Mouse (Mus musculus) stomach, embryonic 16.5 days (tissue): Measurements from ENCODE around the gene Scn1b. TPM values are rescaled to one million over a fixed set of nuclear protein-coding genes. Genes with fewer than 3 reads are reported as not detected.
A peak's percentile ranks its signal among the peaks of the same experiment; 100 is the strongest.

Source experiments
- ATAC-seq: fragments of 200-750 bp; cut with Nextera tagmentation; 2 replicates; pipeline ENCODE4 v1.8.0; 2017; ENCODE audit warnings: moderate number of reproducible peaks, moderate TSS enrichment; ENCODE audit not compliant: insufficient read depth, low FRiP score
- H3K27ac ChIP-seq: fragments of 300-500 bp; sonication (generic); 2 replicates; pipeline ENCODE4 v1.5.1; 2014; ENCODE audit warnings: low read length
- H3K27me3 ChIP-seq: fragments of 300-500 bp; sonication (generic); 2 replicates; pipeline ENCODE4 v1.6.1; 2014; ENCODE audit warnings: low read length, control low read depth, mixed read lengths; ENCODE audit not compliant: control insufficient read depth, insufficient read depth
- H3K36me3 ChIP-seq: fragments of 300-500 bp; sonication (generic); 2 replicates; pipeline ENCODE4 v1.6.1; 2014; ENCODE audit warnings: low read length; ENCODE audit not compliant: control insufficient read depth, insufficient read depth
- H3K4me1 ChIP-seq: fragments of 300-500 bp; sonication (generic); 2 replicates; pipeline ENCODE4 v1.6.1; 2014; ENCODE audit warnings: low read length, control low read depth, mixed read lengths; ENCODE audit not compliant: control insufficient read depth, insufficient read depth
- H3K4me2 ChIP-seq: fragments of 300-500 bp; sonication (generic); 2 replicates; pipeline ENCODE4 v1.6.1; 2014; ENCODE audit warnings: low read depth, low read length, mixed read lengths
- H3K4me3 ChIP-seq: fragments of 300-500 bp; sonication (generic); replicated peaks from 2 replicates; pipeline ENCODE4 v1.5.1; 2014; ENCODE audit warnings: mild to moderate bottlenecking, low read length
- H3K9ac ChIP-seq: fragments of 300-500 bp; sonication (generic); 2 replicates; pipeline ENCODE4 v1.6.1; 2014; ENCODE audit warnings: low read length
- H3K9me3 ChIP-seq: fragments of 300-500 bp; sonication (generic); replicated peaks from 2 replicates; pipeline ENCODE4 v1.6.1; 2016; ENCODE audit warnings: low read length, control low read depth; ENCODE audit not compliant: control insufficient read depth
- WGBS: fragments of 180-500 bp; shearing (Covaris S2); extraction: QIAGEN DNeasy Blood & Tissue Kit; methylation state at CpG from one replicate; pipeline ENCODE4 v1.1.7; 2014; 5-methylcytosine and 5-hydroxymethylcytosine counted together
- polyA plus RNA-seq: library from polyadenylated mRNA; unstranded; fragments of >200 nt; fragmentation: Nextera tagmentation; extraction: Ambion mirVana; gene quantifications from 2 replicates; pipeline ENCODE4 v1.2.1, GENCODE M21; 2015

The Scn1b gene
- polyA plus RNA-seq, 1 experiment from 2014 or later: 1.4 TPM

DNA sequence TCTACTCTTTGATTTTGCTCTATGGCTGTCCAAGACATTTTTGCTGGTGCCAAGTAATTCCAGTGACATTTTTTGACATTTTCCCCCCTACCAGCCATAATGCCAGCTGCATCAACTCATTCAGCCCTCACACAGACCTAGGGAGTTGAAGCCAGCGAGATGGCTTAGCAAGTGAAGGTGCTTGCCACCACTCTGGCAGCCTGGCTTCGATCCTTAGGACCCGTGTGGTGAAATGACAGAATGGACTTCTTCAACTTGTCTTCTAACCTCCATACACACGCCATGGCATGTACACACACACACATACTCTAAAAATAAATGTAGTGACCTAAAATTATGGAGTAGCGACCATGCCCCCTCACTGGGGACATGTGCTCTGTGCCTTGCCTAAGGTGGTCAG lies 2.4 kb downstream of the Scn1b start:
- H3K27me3 ChIP-seq: peaks cover 19% of the 10 kb centered on the region
- H3K9me3 ChIP-seq: no peaks in the 10 kb centered on the region
- no peak for ATAC-seq
- no peaks in the 10 kb centered on the region for H3K36me3 ChIP-seq
- WGBS: 81% methylated on average over 5 of the region's 5 CpGs
- H3K9ac ChIP-seq: no peak overlapping the region
- no peak overlapping the region for H3K4me3 ChIP-seq
- H3K4me2 ChIP-seq: no peak overlapping the region
- H3K27ac ChIP-seq: no peak overlapping the region
- peaks cover 5% of the 10 kb centered on the region; the same call in 1 of the 2 replicates for H3K4me1 ChIP-seq

DNA sequence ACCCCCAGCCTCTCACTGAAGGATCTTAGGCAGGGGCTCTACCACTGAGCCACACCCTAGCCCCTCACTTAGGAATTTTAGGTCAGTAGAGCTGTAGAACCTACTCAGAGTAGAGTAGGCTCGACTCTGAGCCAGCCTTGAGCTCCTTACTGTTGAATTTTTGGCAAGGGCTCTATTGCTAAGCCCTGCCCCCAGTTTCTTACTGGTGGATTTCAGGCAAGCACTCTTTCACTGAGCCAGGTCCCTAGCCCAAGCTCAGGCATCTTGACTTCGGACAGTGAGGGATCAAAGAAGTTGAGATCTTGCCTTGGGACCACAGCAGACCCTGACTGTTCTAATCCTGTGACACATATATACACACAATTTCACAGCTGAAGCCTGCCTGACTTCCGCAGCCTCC lies 3.1 kb downstream of the Scn1b start:
- H3K27me3 ChIP-seq: peaks cover 19% of the 10 kb centered on the region
- no peaks in the 10 kb centered on the region for H3K9me3 ChIP-seq
- H3K27ac ChIP-seq: no peak overlapping the region
- ATAC-seq: no peak
- no peak overlapping the region for H3K4me2 ChIP-seq
- H3K4me3 ChIP-seq: no peak overlapping the region
- no peaks in the 10 kb centered on the region for H3K36me3 ChIP-seq
- no peak overlapping the region for H3K9ac ChIP-seq
- WGBS: 84% methylated on average over 3 of the region's 3 CpGs
- H3K4me1 ChIP-seq: peaks cover 5% of the 10 kb centered on the region; the same call in 1 of the 2 replicates

DNA sequence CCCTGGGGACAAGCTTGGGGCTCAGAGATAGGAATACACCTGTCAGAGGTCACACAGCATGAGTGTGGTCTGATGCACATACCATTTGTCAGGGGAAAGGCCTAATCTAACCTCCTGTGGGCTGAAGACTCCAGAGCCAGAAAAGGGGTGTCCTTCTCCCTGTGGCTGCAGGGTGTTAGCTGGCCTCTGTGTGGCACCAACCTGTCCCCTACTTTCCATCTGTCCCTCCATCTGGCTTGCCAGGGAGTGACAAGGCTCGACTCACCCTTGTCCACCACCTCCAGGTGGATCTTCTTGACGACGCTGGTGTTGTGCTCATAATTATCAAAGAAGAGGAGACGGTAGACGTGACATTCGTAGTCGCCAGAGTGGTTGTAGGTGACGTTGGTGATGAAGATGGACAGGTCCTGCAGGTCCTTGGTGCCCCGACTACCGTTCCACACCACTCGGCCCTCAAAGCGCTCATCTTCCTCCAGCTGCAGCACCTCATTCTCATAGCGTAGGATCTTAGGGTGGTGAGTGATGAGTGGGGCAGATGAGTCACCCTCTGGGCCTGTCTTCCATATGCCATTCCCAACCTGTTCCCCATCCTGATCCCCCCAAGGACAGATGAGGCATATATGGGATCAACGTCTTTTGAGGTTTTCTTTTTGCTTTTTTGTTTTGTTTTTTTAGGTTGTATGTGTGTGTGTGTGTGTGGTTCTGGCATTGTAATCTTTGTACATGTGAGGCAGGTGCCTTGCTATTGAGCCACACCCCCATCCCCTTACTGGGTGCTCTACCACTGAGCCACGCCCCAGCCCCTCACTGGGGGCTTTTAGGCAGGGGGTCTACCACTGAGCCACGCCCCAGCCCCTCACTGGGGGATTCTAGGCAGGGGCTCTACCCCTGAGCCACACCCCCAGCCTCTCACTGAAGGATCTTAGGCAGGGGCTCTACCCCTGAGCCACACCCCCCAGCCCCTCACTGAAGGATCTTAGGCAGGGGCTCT lies 3.9 kb downstream of the Scn1b start:
- 92% methylated on average over 16 of the region's 16 CpGs for WGBS

DNA sequence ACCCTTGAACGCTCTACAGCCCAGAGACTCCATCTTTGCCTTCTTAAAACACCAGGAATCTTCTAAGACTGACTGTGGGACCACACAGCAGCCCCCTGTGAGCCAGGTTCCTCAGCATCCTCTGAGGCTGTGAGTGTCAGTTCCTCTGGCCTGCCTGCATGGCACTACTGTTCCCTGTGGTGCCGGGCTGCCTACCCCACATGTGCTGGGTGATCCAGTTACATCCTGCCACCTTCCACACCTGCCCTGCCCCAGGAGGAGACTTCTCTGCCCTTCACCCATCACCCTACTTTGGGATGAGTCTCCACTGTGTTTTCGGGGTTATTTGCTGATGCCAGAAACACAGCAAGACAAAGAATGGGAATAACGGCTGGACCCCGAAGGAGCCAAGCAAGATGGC lies 7.2 kb downstream of the Scn1b start:
- ATAC-seq: no peak
- Histone ChIP-seq H3K9me3 (no peaks in the 10 kb centered on the region), H3K4me1 (peaks cover 9% of the 10 kb centered on the region), H3K4me2 (no peak overlapping the region), H3K9ac (no peak overlapping the region), H3K27me3 (no peaks in the 10 kb centered on the region), H3K36me3 (no peaks in the 10 kb centered on the region), H3K4me3 (no peak overlapping the region), H3K27ac (no peak overlapping the region)
- WGBS: 77% methylated on average over 5 of the region's 5 CpGs

More for the DNA sequence above, 3.9 kb downstream of the Scn1b start:
- no peak overlapping the region for H3K9ac ChIP-seq
- no peaks in the 10 kb centered on the region for H3K36me3 ChIP-seq
- peaks cover 19% of the 10 kb centered on the region for H3K27me3 ChIP-seq
- H3K4me2 ChIP-seq: no peak overlapping the region
- ATAC-seq: no peak
- H3K4me3 ChIP-seq: no peak overlapping the region
- no peaks in the 10 kb centered on the region for H3K9me3 ChIP-seq
- H3K4me1 ChIP-seq: peaks cover 5% of the 10 kb centered on the region; the same call in 1 of the 2 replicates
- H3K27ac ChIP-seq: no peak overlapping the region

DNA sequence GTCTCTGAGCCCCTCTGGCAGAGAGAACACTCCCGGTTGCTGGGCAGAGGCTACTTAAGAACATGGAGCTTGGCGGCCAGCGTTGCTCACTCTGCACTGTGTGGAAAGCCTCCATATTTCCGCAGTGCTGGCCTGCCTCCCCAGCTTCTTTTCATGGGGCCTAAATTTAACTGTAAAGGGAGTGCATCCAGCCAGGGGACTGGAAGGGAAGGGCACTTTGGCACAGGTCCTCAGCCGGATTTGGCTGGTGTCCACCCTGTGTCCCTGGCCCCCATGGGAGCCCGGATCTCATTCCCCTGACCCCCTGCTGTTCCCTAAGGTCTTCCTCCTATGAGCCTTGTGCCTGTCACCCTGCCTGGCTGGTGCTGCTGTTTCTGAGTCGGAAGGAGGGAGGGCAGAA lies 8.3 kb downstream of the Scn1b start:
- WGBS: 77% methylated on average over 7 of the region's 7 CpGs

DNA sequence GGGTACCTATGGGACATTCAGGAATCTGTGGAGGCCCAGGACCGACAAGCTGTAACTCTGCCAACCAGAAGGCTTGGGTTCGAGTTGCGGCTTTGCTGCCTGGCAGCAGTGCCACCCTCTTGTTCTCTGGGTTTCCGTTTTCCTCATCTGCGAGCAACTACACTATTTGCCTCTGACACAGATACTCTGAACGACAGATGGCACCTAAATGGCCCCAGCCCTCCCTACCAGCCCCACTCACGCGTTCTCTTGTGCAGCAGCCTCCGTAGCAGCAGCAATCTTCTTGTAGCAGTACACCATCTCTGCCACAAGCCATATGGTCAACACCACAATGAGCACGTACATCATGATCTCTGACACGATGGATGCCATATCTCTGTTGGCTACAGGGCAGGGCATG lies 9.3 kb downstream of the Scn1b start:
- Histone ChIP-seq H3K4me1 (peaks cover 11% of the 10 kb centered on the region), H3K9me3 (no peaks in the 10 kb centered on the region), H3K4me2 (no peak overlapping the region), H3K27me3 (no peaks in the 10 kb centered on the region), H3K4me3 (no peak overlapping the region), H3K9ac (no peak overlapping the region), H3K36me3 (no peaks in the 10 kb centered on the region), H3K27ac (no peak overlapping the region)
- 87% methylated on average over 11 of the region's 11 CpGs for WGBS
- no peak for ATAC-seq

More for the DNA sequence above, 8.3 kb downstream of the Scn1b start:
- H3K4me3 ChIP-seq: no peak overlapping the region
- no peak overlapping the region for H3K27ac ChIP-seq
- H3K27me3 ChIP-seq: no peaks in the 10 kb centered on the region
- H3K9ac ChIP-seq: no peak overlapping the region
- no peaks in the 10 kb centered on the region for H3K36me3 ChIP-seq
- no peak overlapping the region for H3K4me2 ChIP-seq
- H3K4me1 ChIP-seq: peaks cover 11% of the 10 kb centered on the region
- H3K9me3 ChIP-seq: no peaks in the 10 kb centered on the region
- no peak for ATAC-seq

DNA sequence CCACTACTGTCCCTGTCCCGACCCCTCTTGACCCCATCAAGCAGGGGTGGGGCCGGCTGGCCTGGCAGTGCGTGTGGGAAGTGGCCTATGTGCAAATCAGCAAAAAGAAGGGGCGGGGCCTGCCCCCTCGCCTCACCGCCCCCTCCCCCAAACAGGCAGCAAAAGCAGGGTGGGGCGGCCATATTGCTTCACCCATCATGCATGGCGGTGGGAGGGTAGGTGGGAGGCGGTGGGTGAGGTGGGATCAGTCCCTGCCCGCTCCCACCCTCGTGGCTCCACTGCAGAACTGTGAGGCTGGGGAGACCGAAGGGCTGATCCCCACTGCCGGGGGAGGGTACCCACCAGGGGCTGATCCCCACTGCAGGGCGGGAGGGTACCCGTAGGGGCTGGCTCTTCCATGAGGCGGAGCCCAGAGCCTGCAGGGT lies 10.1 kb downstream of the Scn1b start:
- no peaks in the 10 kb centered on the region for H3K9me3 ChIP-seq
- peaks cover 15% of the 10 kb centered on the region for H3K4me1 ChIP-seq
- WGBS: 44% methylated on average over 15 of the region's 16 CpGs
- ATAC-seq: no peak
- no peaks in the 10 kb centered on the region for H3K36me3 ChIP-seq
- H3K9ac ChIP-seq: no peak overlapping the region
- no peak overlapping the region for H3K27ac ChIP-seq
- H3K4me3 ChIP-seq: no peak overlapping the region
- H3K27me3 ChIP-seq: no peaks in the 10 kb centered on the region
- no peak overlapping the region for H3K4me2 ChIP-seq

DNA sequence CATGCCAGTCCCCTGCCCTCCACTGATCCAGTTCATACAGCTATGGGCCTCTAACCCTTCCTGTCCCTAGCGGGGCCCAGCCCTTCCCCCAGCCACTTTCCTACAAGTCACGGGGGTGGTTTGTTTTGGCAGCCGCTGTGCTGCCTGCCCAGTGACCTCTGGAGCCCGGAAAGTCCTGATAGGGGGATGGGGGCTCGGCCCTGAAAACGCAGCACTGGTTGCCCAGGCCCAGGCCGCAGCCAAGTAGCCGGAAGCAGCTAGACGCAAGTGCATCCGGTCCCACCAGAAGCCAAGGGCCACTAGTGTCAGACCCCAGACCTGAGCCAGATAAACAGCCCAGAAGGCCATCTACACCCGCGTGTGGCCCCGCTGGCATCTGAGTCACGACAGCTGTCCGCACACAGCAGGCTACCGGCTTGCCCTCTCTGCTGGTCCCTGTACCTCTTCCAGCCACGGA lies 11.2 kb downstream of the Scn1b start:
- peak overlapping the region; percentile 66 for H3K27ac ChIP-seq
- H3K4me2 ChIP-seq: peak overlapping the region; percentile 56
- H3K9ac ChIP-seq: peak overlapping the region; percentile 66
- H3K4me1 ChIP-seq: peaks cover 15% of the 10 kb centered on the region
- H3K36me3 ChIP-seq: no peaks in the 10 kb centered on the region
- no peaks in the 10 kb centered on the region for H3K27me3 ChIP-seq
- WGBS: 20% methylated on average over 17 of the region's 17 CpGs
- H3K9me3 ChIP-seq: no peaks in the 10 kb centered on the region
- peak; percentile 70 for ATAC-seq
- no peak overlapping the region for H3K4me3 ChIP-seq

DNA sequence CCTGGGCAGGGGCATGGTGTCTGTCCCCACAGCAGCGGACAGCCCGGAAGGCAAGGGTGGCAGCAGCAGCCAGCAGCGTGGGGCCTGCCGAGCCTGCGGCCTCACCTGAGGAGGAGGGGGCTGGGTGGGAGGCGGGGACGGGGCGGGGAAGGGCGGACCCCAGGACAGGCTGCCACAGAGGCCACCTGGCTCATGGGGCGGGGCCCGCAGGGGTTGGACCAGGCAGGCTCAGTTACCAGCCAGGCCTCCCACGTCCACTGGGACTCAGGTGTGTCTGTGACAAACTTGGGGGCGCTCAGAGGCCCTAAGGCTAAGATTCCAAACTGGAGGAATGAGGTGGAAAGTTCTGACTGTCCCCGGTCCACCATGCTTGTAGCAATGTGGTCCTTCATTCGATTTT lies 11.6 kb downstream of the Scn1b start, which contains the start of gene Hpn:
Gene Hpn, minus strand, starts transcription at position 109 of the 400 bp plus-strand sequence.
- Histone ChIP-seq H3K27ac (peak within 1 kb of the TSS; percentile 76), H3K36me3 (no peaks in the 10 kb centered on the region), H3K9ac (peak within 1 kb of the TSS; percentile 66), H3K4me1 (peaks cover 15% of the 10 kb centered on the region), H3K9me3 (no peaks in the 10 kb centered on the region), H3K27me3 (no peaks in the 10 kb centered on the region), H3K4me2 (peak within 1 kb of the TSS; percentile 56), H3K4me3 (peak within 1 kb of the TSS; percentile 37)
- WGBS: 27% methylated on average over 15 of the region's 15 CpGs
- ATAC-seq: peak; percentile 88
